ENCODE assay signal across 8 mouse cellular contexts in the genomic region with DNA sequence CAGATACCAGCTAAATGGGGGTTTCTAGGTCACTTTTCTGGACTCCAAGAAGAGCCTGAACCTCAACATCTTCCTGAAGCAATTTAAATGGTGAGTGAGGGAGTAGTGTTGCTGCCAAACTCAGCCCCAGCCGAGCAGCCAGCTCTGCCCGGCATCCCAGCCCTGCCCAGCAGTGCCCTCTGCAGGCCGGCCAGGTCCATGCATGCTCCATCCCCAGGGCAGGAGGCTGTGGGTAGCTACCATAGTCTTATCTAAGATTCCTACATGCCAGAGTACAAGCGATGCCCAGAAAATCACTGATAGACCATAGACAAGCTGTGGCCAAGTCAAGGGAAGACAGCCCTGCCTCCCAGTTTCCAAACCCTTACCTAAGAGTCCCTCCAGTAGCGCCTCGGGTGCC. TPM values are rescaled to one million over a fixed set of nuclear protein-coding genes. Genes with fewer than 3 reads are reported as not detected.
DNase-seq lines count a peak whose midpoint lies in the region; ATAC-seq lines count a peak whose summit lies in the region.

No protein-coding gene starts in this region.

- H3K9ac ChIP-seq in kidney, embryonic 14.5 days (ENCODE audit: low read depth, low read length), result peak overlapping the region; percentile 2; the same call in 1 of the 2 replicates
- H3K9ac ChIP-seq in liver, embryonic 12.5 days, result no peak overlapping the region
- H3K9ac ChIP-seq in stomach, embryonic 14.5 days (replicated peaks; ENCODE audit: low read depth, low read length), result no peak overlapping the region

- whole genome bisulfite sequencing in kidney, embryonic 14.5 days, result 50% methylated on average over 6 of the region's 6 CpGs
- WGBS in liver, embryonic 12.5 days (ENCODE audit: insufficient replicate concordance), result 49% methylated on average over 6 of the region's 6 CpGs
- 45% methylated on average over 6 of the region's 6 CpGs for WGBS in stomach, embryonic 14.5 days

- H3K9me3 ChIP-seq in kidney, embryonic 14.5 days (ENCODE audit: control insufficient read depth, low read length), result no peaks in the 10 kb centered on the region
- no peaks in the 10 kb centered on the region for H3K9me3 ChIP-seq in liver, embryonic 12.5 days (replicated peaks)
- no peaks in the 10 kb centered on the region for H3K9me3 ChIP-seq in stomach, embryonic 14.5 days (ENCODE audit: control insufficient read depth, low read depth, low read length)

- no peaks in the 10 kb centered on the region for H3K27me3 ChIP-seq in kidney, embryonic 14.5 days (ENCODE audit: control insufficient read depth, insufficient read depth, low read length)
- no peaks in the 10 kb centered on the region for H3K27me3 ChIP-seq in liver, embryonic 12.5 days (replicated peaks)
- H3K27me3 ChIP-seq in stomach, embryonic 14.5 days (ENCODE audit: control insufficient read depth, insufficient read depth, low read length), result no peaks in the 10 kb centered on the region

- H3K4me1 ChIP-seq in kidney, embryonic 14.5 days (ENCODE audit: control insufficient read depth, insufficient read depth, low read length), result no peaks in the 10 kb centered on the region
- peaks cover 5% of the 10 kb centered on the region; the same call in 1 of the 2 replicates for H3K4me1 ChIP-seq in liver, embryonic 12.5 days
- peaks cover 7% of the 10 kb centered on the region; the same call in 1 of the 2 replicates for H3K4me1 ChIP-seq in stomach, embryonic 14.5 days (ENCODE audit: control insufficient read depth, insufficient read depth, low read length)

- H3K4me2 ChIP-seq in kidney, embryonic 14.5 days (replicated peaks; ENCODE audit: low read depth, low read length), result no peak overlapping the region
- no peak overlapping the region for H3K4me2 ChIP-seq in liver, embryonic 12.5 days
- no peak overlapping the region for H3K4me2 ChIP-seq in stomach, embryonic 14.5 days (replicated peaks; ENCODE audit: low read depth, low read length)

- H3K4me3 ChIP-seq in kidney, embryonic 14.5 days (ENCODE audit: low read length), result no peak overlapping the region
- H3K4me3 ChIP-seq in liver, embryonic 12.5 days, result no peak overlapping the region
- H3K4me3 ChIP-seq in stomach, embryonic 14.5 days (ENCODE audit: low read depth, low read length), result no peak overlapping the region

- H3K27ac ChIP-seq in kidney, embryonic 14.5 days (ENCODE audit: low read depth, low read length), result no peak overlapping the region
- no peak overlapping the region for H3K27ac ChIP-seq in liver, embryonic 12.5 days
- no peak overlapping the region for H3K27ac ChIP-seq in stomach, embryonic 14.5 days (ENCODE audit: low read length)

- DNase-seq in urinary bladder, adult 18-20 months (ENCODE audit: low spot score in 2 of 2), result peak; percentile 58 to 60
- no peak for DNase-seq in urinary bladder, postnatal 10 days (ENCODE audit: low spot score)
- DNase-seq in embryo, embryonic 11 days, result peak; percentile 67
- DNase-seq in naive thymus-derived CD4-positive, alpha-beta T cell, adult 2 months (ENCODE audit: low read depth), result peak; percentile 78

- H3K36me3 ChIP-seq in kidney, embryonic 14.5 days (ENCODE audit: control insufficient read depth, insufficient read depth, low read length), result peaks cover 9% of the 10 kb centered on the region; the same call in 1 of the 2 replicates
- peaks cover 72% of the 10 kb centered on the region for H3K36me3 ChIP-seq in liver, embryonic 12.5 days
- peaks cover 6% of the 10 kb centered on the region for H3K36me3 ChIP-seq in stomach, embryonic 14.5 days (ENCODE audit: control insufficient read depth, insufficient read depth, low read length)

- peak; percentile 85 for ATAC-seq in granulocyte monocyte progenitor cell, adult 5-6 weeks (replicated peaks; ENCODE audit: poor library complexity, severe bottlenecking)
- ATAC-seq in kidney, embryonic 14.5 days (ENCODE audit: low FRiP score, low TSS enrichment), result peak; percentile 64
- ATAC-seq in liver, embryonic 12.5 days, result peak; percentile 58; the same call in 1 of the 2 replicates
- ATAC-seq in stomach, embryonic 14.5 days (ENCODE audit: insufficient number of reproducible peaks, insufficient read depth, low FRiP score, low read depth), result peak; percentile 56; the same call in 1 of the 2 replicates

RNA-seq across cellular contexts. Expression of a gene that starts 14.1 kb away (rescaled TPM):
- 128 and 139 TPM in 2 replicates for total RNA-seq in granulocyte monocyte progenitor cell, adult 5-6 weeks (2014; fragmentation: Nextera tagmentation)
- 109 and 122 TPM in 2 replicates for total RNA-seq in granulocyte monocyte progenitor cell, adult 5-6 weeks (2017)
- polyA plus RNA-seq in kidney, embryonic 14.5 days (2014; fragmentation: Nextera tagmentation; extraction: Ambion mirVana), result 8.0 and 9.3 TPM in 2 replicates
- polyA plus RNA-seq in liver, embryonic 12.5 days (2016; fragmentation: Nextera tagmentation; extraction: Ambion mirVana), result 5.2 and 5.6 TPM in 2 replicates
- polyA plus RNA-seq in stomach, embryonic 14.5 days (2014; fragmentation: Nextera tagmentation; extraction: Ambion mirVana), result 2.8 and 3.1 TPM in 2 replicates

RNA-seq across cellular contexts. Expression of a gene that starts 17.2 kb away (rescaled TPM):
- total RNA-seq in granulocyte monocyte progenitor cell, adult 5-6 weeks (2014; fragmentation: Nextera tagmentation), result 18.1 and 23.3 TPM in 2 replicates
- total RNA-seq in granulocyte monocyte progenitor cell, adult 5-6 weeks (2017), result 3.6 and 7.8 TPM in 2 replicates
- 4.7 and 5.8 TPM in 2 replicates for polyA plus RNA-seq in kidney, embryonic 14.5 days (2014; fragmentation: Nextera tagmentation; extraction: Ambion mirVana)
- 2.2 and 2.7 TPM in 2 replicates for polyA plus RNA-seq in liver, embryonic 12.5 days (2016; fragmentation: Nextera tagmentation; extraction: Ambion mirVana)
- polyA plus RNA-seq in stomach, embryonic 14.5 days (2014; fragmentation: Nextera tagmentation; extraction: Ambion mirVana), result 4.4 and 5.0 TPM in 2 replicates

RNA-seq across cellular contexts. Expression of a gene that starts 38.7 kb away (rescaled TPM):
- total RNA-seq in granulocyte monocyte progenitor cell, adult 5-6 weeks (2014; fragmentation: Nextera tagmentation), result 113 and 231 TPM in 2 replicates
- 339 TPM in 2 replicates for total RNA-seq in granulocyte monocyte progenitor cell, adult 5-6 weeks (2017)
- polyA plus RNA-seq in kidney, embryonic 14.5 days (2014; fragmentation: Nextera tagmentation; extraction: Ambion mirVana), result 314 and 362 TPM in 2 replicates
- polyA plus RNA-seq in liver, embryonic 12.5 days (2016; fragmentation: Nextera tagmentation; extraction: Ambion mirVana), result 126 and 137 TPM in 2 replicates
- 250 and 274 TPM in 2 replicates for polyA plus RNA-seq in stomach, embryonic 14.5 days (2014; fragmentation: Nextera tagmentation; extraction: Ambion mirVana)
